Mouse (Mus musculus) heart, postnatal 25 days (tissue): ENCODE measurements around the gene Mrgprb4. TPM values are rescaled to one million over a fixed set of nuclear protein-coding genes. Genes with fewer than 3 reads are reported as not detected.

Experiments
- DNase-seq: peaks from one replicate; pipeline ENCODE4 v3.0.0; 2022; ENCODE audit warnings: low spot score
- intact Hi-C: fragments of 180-260 bp; cut with DNase I; formaldehyde crosslinking; loops from one replicate; pipeline ENCODE4 v1.15.1; 2025
- total RNA-seq, 2 experiments: library from RNA; stranded (reverse); gene quantifications; 2 replicates each; pipeline ENCODE4 v1.2.3; 2021

Gene Mrgprb4
- total RNA-seq, result not detected

- intact Hi-C loops, result no loop called here
Measured at GRCm38 (mm10) chr7:48199188-48199587, at the start of gene Mrgprb4. Gene Mrgprb4 (minus strand): TSS chr7:48199288.

GRCm38 (mm10) chr7:48226114-48226513, 27.0 kb upstream of the Mrgprb4 start:
- no peak for DNase-seq
- intact Hi-C loops, result no loop called here

More at GRCm38 (mm10) chr7:48199188-48199587, at the start of gene Mrgprb4:
- no peak for DNase-seq

- intact Hi-C loops, result no loop called here
- no peak for DNase-seq
Measured at GRCm38 (mm10) chr7:48225065-48225464, 26.0 kb upstream of the Mrgprb4 start.

- no peak for DNase-seq
- intact Hi-C loops, result no loop called here
Measured at GRCm38 (mm10) chr7:48168919-48169318, 30.2 kb downstream of the Mrgprb4 start, which contains the start of gene Mrgprb5. Gene Mrgprb5 (minus strand): TSS chr7:48169019.

GRCm38 (mm10) chr7:48167471-48167870, 31.6 kb downstream of the Mrgprb4 start:
- intact Hi-C loops, result no loop called here

More at GRCm38 (mm10) chr7:48167471-48167870, 31.6 kb downstream of the Mrgprb4 start:
- no peak for DNase-seq

Other genes with a start within 250 kb of the Mrgprb4 start
- not detected for gene Mrgpra4, start 217.2 kb downstream of the Mrgprb4 start, total RNA-seq
- gene Mrgprx1, start 171.7 kb downstream of the Mrgprb4 start, total RNA-seq, result not detected
- not detected for gene Mrgprb5, start 30.3 kb downstream of the Mrgprb4 start, total RNA-seq
- gene Mrgprb8, start 189.2 kb upstream of the Mrgprb4 start, total RNA-seq, result not detected